9 mouse cellular contexts compared by ENCODE assay signal in the genomic region with DNA sequence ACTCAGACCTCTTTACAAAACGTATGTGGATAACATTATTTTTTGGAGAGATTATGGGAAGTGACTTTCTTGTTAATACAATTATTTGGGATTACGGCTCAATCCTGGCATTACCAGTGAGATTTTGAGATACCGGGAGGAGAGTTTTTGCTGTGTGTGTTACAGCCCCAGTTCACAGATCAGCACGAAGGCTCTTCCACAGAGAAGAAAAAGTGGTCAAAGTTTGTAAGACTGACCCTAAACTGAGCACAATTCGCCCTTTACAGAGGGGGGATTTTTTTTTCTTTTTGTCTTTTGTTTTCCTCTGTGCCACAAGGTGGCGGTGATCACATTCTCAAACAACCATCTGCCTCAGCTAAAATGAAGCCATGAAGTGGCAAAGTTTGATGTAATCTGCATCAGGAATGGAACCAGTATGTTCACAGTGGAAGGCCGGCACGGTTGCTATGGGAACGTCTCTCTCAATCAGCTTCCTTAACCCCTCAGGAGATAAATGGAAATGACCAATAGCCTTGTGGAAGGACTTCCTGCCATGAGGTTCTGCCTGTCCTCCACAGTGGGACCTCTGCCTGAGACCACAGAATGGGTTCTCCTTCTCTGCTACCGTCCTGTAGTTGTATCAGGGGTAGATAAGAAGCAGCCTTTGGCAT.
DNase-seq lines count a peak whose midpoint lies in the region; ATAC-seq and TF ChIP-seq lines count a peak whose summit lies in the region.
"Had no signal": no experiment of that assay in that cellular context is flagged by ENCODE, and none has a peak within 500 bp of the region (broad histone marks: within the 10 kb centered on the region; RNA-seq: fewer than 3 reads in every experiment).

No protein-coding gene starts in this region.

- TF ChIP-seq POLR2A in cortical plate, adult 2 months (IDR thresholded peaks at IDR 0.05; ENCODE audit: extremely low read depth, insufficient read depth, low read length), result no peak

- no peak overlapping the region for H3K9ac ChIP-seq in heart, embryonic 11.5 days (ENCODE audit: low read depth, low read length)
- no peak overlapping the region for H3K9ac ChIP-seq in limb, embryonic 12.5 days (replicated peaks)
- H3K9ac ChIP-seq in neural tube, embryonic 11.5 days (ENCODE audit: low read length), result no peak overlapping the region
- H3K9ac ChIP-seq: heart, embryonic 13.5 days had no signal

- H3K36me3 ChIP-seq in heart, embryonic 11.5 days (ENCODE audit: control insufficient read depth, insufficient read depth, low read length), result no peaks in the 10 kb centered on the region
- no peaks in the 10 kb centered on the region for H3K36me3 ChIP-seq in limb, embryonic 12.5 days
- H3K36me3 ChIP-seq in neural tube, embryonic 11.5 days (ENCODE audit: control insufficient read depth, insufficient read depth, low read length), result no peaks in the 10 kb centered on the region
- H3K36me3 ChIP-seq: heart, embryonic 13.5 days had no signal

- WGBS in heart, embryonic 11.5 days (ENCODE audit: insufficient replicate concordance), result 20% methylated on average over 10 of the region's 10 CpGs
- 22% methylated on average over 10 of the region's 10 CpGs for WGBS in limb, embryonic 12.5 days
- 21% methylated on average over 10 of the region's 10 CpGs for WGBS in neural tube, embryonic 11.5 days

- TF ChIP-seq CTCF in cortical plate, adult 2 months (IDR thresholded peaks at IDR 0.05; ENCODE audit: extremely low read depth, insufficient read depth, low read length), result peak; percentile 58; the same call in 1 of the 2 replicates

- H3K27ac ChIP-seq in heart, embryonic 11.5 days (ENCODE audit: low read depth, low read length), result no peak overlapping the region
- no peak overlapping the region for H3K27ac ChIP-seq in cortical plate, adult 2 months (ENCODE audit: insufficient read depth, low read length)
- H3K27ac ChIP-seq in limb, embryonic 12.5 days, result no peak overlapping the region
- no peak overlapping the region for H3K27ac ChIP-seq in neural tube, embryonic 11.5 days (ENCODE audit: low read depth, low read length)
- H3K27ac ChIP-seq: heart, embryonic 13.5 days had no signal

- H3K9me3 ChIP-seq in heart, embryonic 11.5 days (replicated peaks; ENCODE audit: control insufficient read depth, low read length), result peaks cover 4% of the 10 kb centered on the region; the same call in 1 of the 2 replicates
- H3K9me3 ChIP-seq in limb, embryonic 12.5 days, result no peaks in the 10 kb centered on the region
- H3K9me3 ChIP-seq in neural tube, embryonic 11.5 days (ENCODE audit: control insufficient read depth, low read length), result no peaks in the 10 kb centered on the region

- no peak overlapping the region for H3K4me2 ChIP-seq in heart, embryonic 11.5 days
- H3K4me2 ChIP-seq in limb, embryonic 12.5 days, result no peak overlapping the region
- no peak overlapping the region for H3K4me2 ChIP-seq in neural tube, embryonic 11.5 days (ENCODE audit: low read depth)
- H3K4me2 ChIP-seq: heart, embryonic 13.5 days had no signal

- H3K4me3 ChIP-seq in heart, embryonic 11.5 days (ENCODE audit: low read depth, low read length), result no peak overlapping the region
- no peak overlapping the region for H3K4me3 ChIP-seq in cortical plate, adult 2 months (ENCODE audit: insufficient read depth, low read length)
- no peak overlapping the region for H3K4me3 ChIP-seq in limb, embryonic 12.5 days (replicated peaks)
- no peak overlapping the region for H3K4me3 ChIP-seq in neural tube, embryonic 11.5 days (ENCODE audit: low read depth, low read length)
- H3K4me3 ChIP-seq: heart, embryonic 13.5 days had no signal

- peaks cover 22% of the 10 kb centered on the region for H3K4me1 ChIP-seq in heart, embryonic 11.5 days (ENCODE audit: control insufficient read depth, insufficient read depth, low read length)
- peaks cover 2% of the 10 kb centered on the region; the same call in 1 of the 2 replicates for H3K4me1 ChIP-seq in cortical plate, adult 2 months (ENCODE audit: control insufficient read depth, insufficient read depth, low read length)
- peaks cover 40% of the 10 kb centered on the region for H3K4me1 ChIP-seq in limb, embryonic 12.5 days (replicated peaks)
- peaks cover 15% of the 10 kb centered on the region for H3K4me1 ChIP-seq in neural tube, embryonic 11.5 days (ENCODE audit: control insufficient read depth, insufficient read depth, low read length)

- peak; percentile 92 for DNase-seq in heart, adult 11 months
- DNase-seq in gastrocnemius, postnatal 10 days, result peak; percentile 26
- peak; percentile 56 for DNase-seq in kidney, adult 9 months
- DNase-seq in neural tube, embryonic 11.5 days (ENCODE audit: low spot score), result peak; percentile 79
- no peak for DNase-seq in spleen, postnatal 4 days (ENCODE audit: low spot score in 2 of 2)

- no peaks in the 10 kb centered on the region for H3K27me3 ChIP-seq in heart, embryonic 11.5 days (ENCODE audit: control insufficient read depth, insufficient read depth, low read length)
- H3K27me3 ChIP-seq in limb, embryonic 12.5 days, result no peaks in the 10 kb centered on the region
- H3K27me3 ChIP-seq in neural tube, embryonic 11.5 days (ENCODE audit: control insufficient read depth, insufficient read depth, low read length), result no peaks in the 10 kb centered on the region
- H3K27me3 ChIP-seq: heart, embryonic 13.5 days had no signal

- no peak for ATAC-seq in heart, embryonic 11.5 days (replicated peaks; ENCODE audit: insufficient number of reproducible peaks, low FRiP score, low TSS enrichment)
- peak; percentile 18; the same call in 1 of the 2 replicates for ATAC-seq in limb, embryonic 12.5 days (ENCODE audit: insufficient number of reproducible peaks, insufficient read depth, low FRiP score, low TSS enrichment, low read depth)
- ATAC-seq in neural tube, embryonic 11.5 days (ENCODE audit: insufficient read depth, low FRiP score, low TSS enrichment), result peak; percentile 46; the same call in 1 of the 2 replicates

Comparison
In these comparisons a context has a peak if more than half of its experiments do, and no peak if none do; other contexts are left out.
1. DNase-seq: peak in heart, adult 11 months (single experiment), gastrocnemius, postnatal 10 days (single experiment), kidney, adult 9 months (single experiment) and neural tube, embryonic 11.5 days (single experiment); none in spleen, postnatal 4 days (0 of 2).